Mouse (Mus musculus): ENCODE measurements around the gene 1700017B05Rik.

The 1700017B05Rik gene

GRCm38 (mm10) chr9:57271837-57272562, 9.6 kb upstream of the 1700017B05Rik start:
- DNase-seq: no peak

- DNase-seq: no peak
Measured at GRCm38 (mm10) chr9:57271081-57271480, 8.7 kb upstream of the 1700017B05Rik start.

- no peak for DNase-seq
Measured at GRCm38 (mm10) chr9:57270399-57270798, 8.0 kb upstream of the 1700017B05Rik start.

- DNase-seq: no peak
Measured at GRCm38 (mm10) chr9:57269384-57269783, 7.0 kb upstream of the 1700017B05Rik start.

GRCm38 (mm10) chr9:57268575-57268974, 6.2 kb upstream of the 1700017B05Rik start:
- no peak for DNase-seq

GRCm38 (mm10) chr9:57268078-57268477, 5.7 kb upstream of the 1700017B05Rik start:
- no peak for DNase-seq

- DNase-seq: no peak
Measured at GRCm38 (mm10) chr9:57267421-57267820, 5.0 kb upstream of the 1700017B05Rik start.

- DNase-seq: no peak
Measured at GRCm38 (mm10) chr9:57265125-57265524, 2.7 kb upstream of the 1700017B05Rik start.

- DNase-seq: no peak
Measured at GRCm38 (mm10) chr9:57262795-57263684, 628 bp upstream of the 1700017B05Rik start.

- no peak for DNase-seq
Measured at GRCm38 (mm10) chr9:57261516-57261912, 898 bp downstream of the 1700017B05Rik start.

- DNase-seq: no peak
Measured at GRCm38 (mm10) chr9:57260940-57261339, 1.5 kb downstream of the 1700017B05Rik start.

GRCm38 (mm10) chr9:57259736-57260135, 2.7 kb downstream of the 1700017B05Rik start:
- peak; percentile 95 for DNase-seq

GRCm38 (mm10) chr9:57257627-57258026, 4.8 kb downstream of the 1700017B05Rik start:
- DNase-seq: no peak

GRCm38 (mm10) chr9:57256861-57257260, 5.6 kb downstream of the 1700017B05Rik start:
- no peak for DNase-seq

GRCm38 (mm10) chr9:57256309-57256708, 6.1 kb downstream of the 1700017B05Rik start:
- DNase-seq: no peak

- no peak for DNase-seq
Measured at GRCm38 (mm10) chr9:57254823-57255495, 7.5 kb downstream of the 1700017B05Rik start.

- DNase-seq: no peak
Measured at GRCm38 (mm10) chr9:57254061-57254460, 8.4 kb downstream of the 1700017B05Rik start.

- no peak for DNase-seq
Measured at GRCm38 (mm10) chr9:57251139-57251538, 11.3 kb downstream of the 1700017B05Rik start.

GRCm38 (mm10) chr9:57250026-57250425, 12.4 kb downstream of the 1700017B05Rik start:
- DNase-seq: no peak

- DNase-seq: no peak
Measured at GRCm38 (mm10) chr9:57248030-57248942, 14.1 kb downstream of the 1700017B05Rik start.

GRCm38 (mm10) chr9:57247201-57247671, 15.2 kb downstream of the 1700017B05Rik start:
- no peak for DNase-seq

GRCm38 (mm10) chr9:57246482-57246881, 15.9 kb downstream of the 1700017B05Rik start:
- no peak for DNase-seq

Measured in cerebellum, adult 9-10 months (tissue).